Mouse (Mus musculus) kidney, embryonic 14.5 days (tissue): ENCODE results near the gene Aldh1b1. TPM values are rescaled to one million over a fixed set of nuclear protein-coding genes. Genes with fewer than 3 reads are reported as not detected.

ENCODE experiments used
- ATAC-seq: fragments of 200-750 bp; cut with Nextera tagmentation; 2 replicates; pipeline ENCODE4 v1.8.0; 2017; ENCODE audit warnings: moderate number of reproducible peaks, mild to moderate bottlenecking, moderate TSS enrichment, moderate library complexity; ENCODE audit not compliant: low FRiP score, low TSS enrichment
- H3K27ac ChIP-seq: fragments of 300-500 bp; sonication (generic); 2 replicates; pipeline ENCODE4 v1.5.1; 2014; ENCODE audit warnings: low read depth, mild to moderate bottlenecking, low read length, moderate library complexity, mixed read lengths
- H3K27me3 ChIP-seq: fragments of 300-500 bp; sonication (generic); 2 replicates; pipeline ENCODE4 v1.6.1; 2014; ENCODE audit warnings: mild to moderate bottlenecking, low read length; ENCODE audit not compliant: control insufficient read depth, insufficient read depth
- H3K36me3 ChIP-seq: fragments of 300-500 bp; sonication (generic); 2 replicates; pipeline ENCODE4 v1.6.1; 2014; ENCODE audit warnings: low read length, mixed read lengths; ENCODE audit not compliant: control insufficient read depth, insufficient read depth
- H3K4me1 ChIP-seq: fragments of 300-500 bp; sonication (generic); 2 replicates; pipeline ENCODE4 v1.6.1; 2014; ENCODE audit warnings: low read length, mixed read lengths; ENCODE audit not compliant: control insufficient read depth, insufficient read depth
- H3K4me2 ChIP-seq: fragments of 300-500 bp; sonication (generic); replicated peaks from 2 replicates; pipeline ENCODE4 v1.6.1; 2014; ENCODE audit warnings: low read depth, mild to moderate bottlenecking, low read length
- H3K4me3 ChIP-seq: fragments of 300-500 bp; sonication (generic); 2 replicates; pipeline ENCODE4 v1.5.1; 2014; ENCODE audit warnings: mild to moderate bottlenecking, low read length
- H3K9ac ChIP-seq: fragments of 300-500 bp; sonication (generic); 2 replicates; pipeline ENCODE4 v1.6.1; 2014; ENCODE audit warnings: low read depth, mild to moderate bottlenecking, low read length, moderate library complexity
- H3K9me3 ChIP-seq: fragments of 300-500 bp; sonication (generic); 2 replicates; pipeline ENCODE4 v1.6.1; 2016; ENCODE audit warnings: low read length; ENCODE audit not compliant: control insufficient read depth
- WGBS: fragments of 180-500 bp; shearing (Covaris S2); extraction: QIAGEN DNeasy Blood & Tissue Kit; methylation state at CpG from one replicate; pipeline ENCODE4 v1.1.7; 2014; 5-methylcytosine and 5-hydroxymethylcytosine counted together
- polyA plus RNA-seq: library from polyadenylated mRNA; unstranded; fragments of >200 nt; fragmentation: Nextera tagmentation; extraction: Ambion mirVana; gene quantifications from 2 replicates; pipeline ENCODE4 v1.2.1, GENCODE M21; 2014

Aldh1b1 gene
- 2.0 and 2.2 TPM in 2 replicates for polyA plus RNA-seq

DNA sequence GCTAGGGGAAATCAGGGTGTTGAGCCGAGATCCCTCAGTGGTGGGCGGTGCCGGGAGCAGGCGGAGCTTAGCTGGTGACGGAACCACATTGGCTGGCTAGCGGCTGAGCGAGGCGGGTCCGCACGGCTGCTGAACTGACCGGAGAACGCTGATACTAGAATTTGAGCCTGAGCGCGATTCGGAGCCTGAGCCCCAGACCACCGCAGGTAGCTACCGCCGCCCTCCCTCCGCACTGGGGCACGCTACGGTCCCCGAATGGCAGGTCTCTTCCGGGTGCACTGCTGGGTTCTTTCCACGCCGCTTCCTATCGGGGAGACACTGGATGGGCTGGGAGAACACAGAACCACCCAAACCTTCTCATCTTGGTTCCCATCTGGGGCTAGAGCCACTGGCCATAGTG lies at the start of gene Aldh1b1:
Gene Aldh1b1, plus strand, starts transcription at position 59 of the 400 bp plus-strand sequence.
- Histone ChIP-seq H3K27me3 (no peaks in the 10 kb centered on the region), H3K9ac (peak within 1 kb of the TSS; percentile 52; the same call in 1 of the 2 replicates), H3K4me3 (peak within 1 kb of the TSS; percentile 49), H3K4me1 (0 out of 2 replicates have a peak, but pooled peaks cover 10% of the 10 kb centered on the region), H3K36me3 (no peaks in the 10 kb centered on the region), H3K4me2 (peak within 1 kb of the TSS; percentile 77), H3K27ac (no peak within 1 kb of the TSS), H3K9me3 (no peaks in the 10 kb centered on the region)
- under 1% methylated on average over 26 of the region's 26 CpGs for WGBS
- ATAC-seq, result peak; percentile 76

DNA sequence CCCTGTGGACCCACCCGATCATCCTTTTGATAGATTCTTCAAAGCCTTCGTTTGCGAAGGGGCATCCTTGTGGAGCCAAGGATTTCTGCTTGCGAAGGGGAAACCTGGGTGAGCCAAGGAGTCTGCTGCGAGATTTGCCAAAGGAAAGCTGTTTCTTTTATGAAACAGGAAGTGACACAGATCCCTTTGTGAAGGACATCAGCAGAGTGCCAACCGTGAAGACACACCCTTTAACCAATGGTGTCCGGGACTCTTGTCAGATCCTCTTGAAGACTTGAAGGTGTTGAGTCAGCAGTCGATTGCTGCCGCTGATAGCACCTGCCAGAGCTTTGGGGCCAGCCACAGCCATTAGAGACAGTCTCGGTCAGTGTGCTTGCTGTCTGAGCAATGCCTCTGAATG lies 49.4 kb upstream of the Aldh1b1 start:
- H3K36me3 ChIP-seq, result no peaks in the 10 kb centered on the region
- H3K4me1 ChIP-seq, result peaks cover 8% of the 10 kb centered on the region; the same call in 1 of the 2 replicates
- no peak overlapping the region for H3K4me2 ChIP-seq
- no peaks in the 10 kb centered on the region for H3K9me3 ChIP-seq
- no peaks in the 10 kb centered on the region for H3K27me3 ChIP-seq
- no peak overlapping the region for H3K9ac ChIP-seq
- H3K27ac ChIP-seq, result no peak overlapping the region
- H3K4me3 ChIP-seq, result no peak overlapping the region
- 68% methylated on average over 10 of the region's 10 CpGs for WGBS
- ATAC-seq, result no peak

DNA sequence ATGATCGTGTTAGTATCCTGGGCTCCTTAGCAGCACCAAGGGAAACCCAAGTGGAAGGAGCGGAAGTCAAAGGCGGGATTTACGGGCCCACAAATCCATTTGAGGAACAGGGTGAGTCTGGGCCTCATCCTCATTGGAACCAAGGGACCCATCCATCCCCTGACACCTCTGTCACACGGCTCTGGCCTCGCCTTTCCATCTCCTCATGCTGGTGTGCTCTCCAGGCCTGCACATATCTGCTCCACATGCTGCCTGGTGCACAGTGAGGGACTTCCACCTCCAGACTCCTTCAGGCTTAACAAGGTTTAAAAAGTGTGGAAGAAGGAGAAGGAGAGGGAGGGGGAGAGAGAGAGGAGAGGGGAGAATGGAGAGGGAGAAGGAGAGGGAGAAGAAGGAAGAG lies 48.3 kb upstream of the Aldh1b1 start:
- 69% methylated on average over 6 of the region's 6 CpGs for WGBS
- no peaks in the 10 kb centered on the region for H3K36me3 ChIP-seq
- ATAC-seq, result no peak

DNA sequence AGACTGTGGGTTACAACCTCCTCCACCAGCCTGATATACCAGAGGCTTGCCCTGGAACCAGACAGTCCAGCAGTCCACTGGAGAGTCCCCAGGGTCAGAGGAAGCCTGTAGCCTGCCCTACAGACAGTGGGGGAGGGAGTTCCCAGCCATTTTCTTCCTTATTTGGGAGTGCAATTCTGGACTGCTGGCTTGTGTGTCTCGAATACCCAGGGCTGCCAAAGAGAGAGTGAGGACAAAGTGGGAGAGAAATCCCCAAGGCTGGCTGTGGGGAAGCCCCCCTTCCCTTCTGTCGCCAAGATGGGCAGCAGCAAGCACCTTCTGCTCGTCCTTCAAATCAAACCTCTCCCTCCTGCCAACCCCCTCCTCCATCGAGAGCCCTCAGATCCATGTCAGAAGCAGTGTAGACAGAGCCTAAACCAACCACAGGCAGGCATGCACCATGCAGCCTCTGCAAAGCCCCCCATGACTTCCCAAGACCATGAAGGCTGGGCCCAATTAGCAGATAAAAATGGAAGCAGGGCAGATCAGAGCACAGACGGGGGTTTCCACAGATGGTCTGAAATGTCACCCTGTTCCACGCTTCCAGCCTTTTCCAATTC lies 45.5 kb upstream of the Aldh1b1 start:
- Histone ChIP-seq H3K9me3 (no peaks in the 10 kb centered on the region), H3K4me3 (no peak overlapping the region), H3K9ac (no peak overlapping the region), H3K27me3 (no peaks in the 10 kb centered on the region), H3K36me3 (no peaks in the 10 kb centered on the region), H3K4me1 (peaks cover 21% of the 10 kb centered on the region; the same call in 1 of the 2 replicates), H3K4me2 (no peak overlapping the region), H3K27ac (no peak overlapping the region)
- WGBS, result 49% methylated on average over 6 of the region's 6 CpGs
- ATAC-seq, result no peak

More for the DNA sequence above, 48.3 kb upstream of the Aldh1b1 start:
- Histone ChIP-seq H3K9ac (no peak overlapping the region), H3K9me3 (no peaks in the 10 kb centered on the region), H3K4me2 (no peak overlapping the region), H3K4me1 (peaks cover 8% of the 10 kb centered on the region; the same call in 1 of the 2 replicates), H3K27me3 (no peaks in the 10 kb centered on the region), H3K4me3 (no peak overlapping the region), H3K27ac (no peak overlapping the region)

DNA sequence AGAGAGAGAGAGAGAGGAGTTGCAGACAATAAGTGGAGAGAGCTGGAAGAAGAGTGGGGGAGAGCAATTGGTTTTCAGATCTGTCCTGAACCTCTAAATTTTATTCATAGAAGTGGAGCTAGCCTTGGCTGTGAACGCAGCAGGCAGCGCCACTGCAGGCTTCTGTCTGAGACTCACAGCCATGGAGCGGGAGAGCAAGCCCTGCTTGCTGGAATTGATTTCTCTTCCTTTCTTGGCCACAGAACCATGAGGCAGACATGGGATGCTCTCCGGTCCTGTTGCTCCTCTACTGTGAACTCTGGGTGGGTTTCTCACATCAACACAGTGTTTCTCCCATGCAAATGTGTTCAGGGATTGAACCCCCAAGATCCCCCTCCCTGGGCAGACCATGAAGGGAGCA lies 44.7 kb upstream of the Aldh1b1 start:
- H3K27me3 ChIP-seq, result no peaks in the 10 kb centered on the region
- no peak overlapping the region for H3K9ac ChIP-seq
- ATAC-seq, result no peak
- H3K27ac ChIP-seq, result no peak overlapping the region
- peaks cover 26% of the 10 kb centered on the region; the same call in 1 of the 2 replicates for H3K4me1 ChIP-seq
- no peaks in the 10 kb centered on the region for H3K36me3 ChIP-seq
- H3K4me3 ChIP-seq, result no peak overlapping the region
- 76% methylated on average over 4 of the region's 4 CpGs for WGBS
- H3K9me3 ChIP-seq, result no peaks in the 10 kb centered on the region
- no peak overlapping the region for H3K4me2 ChIP-seq

DNA sequence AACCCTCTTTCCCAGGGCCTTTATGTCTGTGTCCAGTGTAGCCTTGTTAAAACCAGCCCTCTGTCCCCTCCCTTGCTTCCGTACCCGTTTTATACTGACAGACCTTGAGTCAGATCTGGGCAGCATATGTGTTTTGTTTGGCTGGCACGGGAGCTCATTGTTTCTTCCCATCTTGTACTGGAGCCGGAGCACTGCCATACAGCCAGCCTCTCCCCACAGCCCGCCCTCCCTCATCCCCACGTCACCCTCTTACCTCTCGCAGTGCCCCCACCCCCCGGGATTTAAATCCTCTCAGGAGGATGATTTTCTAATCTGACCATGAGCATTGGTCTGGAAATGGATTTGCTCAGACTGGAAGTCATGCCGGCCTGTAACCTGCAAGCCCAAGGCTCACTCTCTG lies 43.7 kb upstream of the Aldh1b1 start:
- peaks cover 26% of the 10 kb centered on the region; the same call in 1 of the 2 replicates for H3K4me1 ChIP-seq
- no peak overlapping the region for H3K27ac ChIP-seq
- H3K9ac ChIP-seq, result 0 out of 2 replicates have a peak overlapping the region, but pooled peaks have one; percentile 7
- H3K4me3 ChIP-seq, result no peak overlapping the region
- no peaks in the 10 kb centered on the region for H3K9me3 ChIP-seq
- 75% methylated on average over 9 of the region's 9 CpGs for WGBS
- no peaks in the 10 kb centered on the region for H3K27me3 ChIP-seq
- no peak for ATAC-seq
- no peaks in the 10 kb centered on the region for H3K36me3 ChIP-seq
- no peak overlapping the region for H3K4me2 ChIP-seq

DNA sequence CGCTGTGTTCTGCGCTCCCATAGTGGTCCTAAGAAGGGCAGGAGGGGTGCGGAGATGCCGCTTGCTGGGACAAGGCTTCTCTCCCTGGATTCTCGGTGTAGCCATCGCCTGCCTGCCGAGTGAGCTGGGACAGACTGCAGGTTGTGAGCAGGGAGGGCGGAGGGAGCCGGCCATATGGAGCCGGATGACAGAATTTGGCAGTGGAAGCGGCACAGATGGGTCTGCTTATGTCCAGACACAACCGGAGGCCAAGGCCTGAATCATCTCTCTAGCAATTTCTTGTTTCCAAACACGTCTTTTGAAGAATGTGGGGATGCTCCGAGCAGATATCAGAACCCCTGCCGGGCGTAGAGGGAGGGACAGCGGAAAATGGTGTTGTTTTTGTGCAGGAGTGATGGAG lies 42.9 kb upstream of the Aldh1b1 start:
- ATAC-seq, result no peak

GRCm38 (mm10) chr4:45757941-45758340 lies 40.9 kb upstream of the Aldh1b1 start:
- ATAC-seq, result 0 out of 2 replicates have a peak, but pooled peaks have one; percentile 43
- H3K4me3 ChIP-seq, result no peak overlapping the region
- H3K9ac ChIP-seq, result no peak overlapping the region
- H3K9me3 ChIP-seq, result no peaks in the 10 kb centered on the region
- no peaks in the 10 kb centered on the region for H3K36me3 ChIP-seq
- H3K4me2 ChIP-seq, result no peak overlapping the region
- WGBS, result 13% methylated on average over 5 of the region's 5 CpGs
- no peak overlapping the region for H3K27ac ChIP-seq
- H3K4me1 ChIP-seq, result peaks cover 24% of the 10 kb centered on the region; the same call in 1 of the 2 replicates
- H3K27me3 ChIP-seq, result no peaks in the 10 kb centered on the region

More for the DNA sequence above, 42.9 kb upstream of the Aldh1b1 start:
- H3K36me3 ChIP-seq, result no peaks in the 10 kb centered on the region
- H3K4me2 ChIP-seq, result no peak overlapping the region
- 65% methylated on average over 17 of the region's 17 CpGs for WGBS
- no peaks in the 10 kb centered on the region for H3K9me3 ChIP-seq
- H3K27me3 ChIP-seq, result no peaks in the 10 kb centered on the region
- H3K4me3 ChIP-seq, result no peak overlapping the region
- H3K9ac ChIP-seq, result 0 out of 2 replicates have a peak overlapping the region, but pooled peaks have one; percentile 7
- H3K4me1 ChIP-seq, result peaks cover 26% of the 10 kb centered on the region; the same call in 1 of the 2 replicates
- H3K27ac ChIP-seq, result no peak overlapping the region

GRCm38 (mm10) chr4:45759411-45759810 lies 39.4 kb upstream of the Aldh1b1 start:
- Histone ChIP-seq H3K36me3 (no peaks in the 10 kb centered on the region), H3K27ac (no peak overlapping the region), H3K4me3 (no peak overlapping the region), H3K27me3 (peaks cover 8% of the 10 kb centered on the region; the same call in 1 of the 2 replicates), H3K4me1 (peaks cover 31% of the 10 kb centered on the region), H3K9me3 (no peaks in the 10 kb centered on the region), H3K4me2 (no peak overlapping the region), H3K9ac (no peak overlapping the region)
- WGBS, result 74% methylated on average over 8 of the region's 8 CpGs
- ATAC-seq, result no peak
